Mouse (Mus musculus): ENCODE results near the gene Mb. TPM values are rescaled to one million over a fixed set of nuclear protein-coding genes. Genes with fewer than 3 reads are reported as not detected.

The Mb gene
- polyA plus RNA-seq, 1 experiment from 2014 or later, result 0.64 TPM

DNA sequence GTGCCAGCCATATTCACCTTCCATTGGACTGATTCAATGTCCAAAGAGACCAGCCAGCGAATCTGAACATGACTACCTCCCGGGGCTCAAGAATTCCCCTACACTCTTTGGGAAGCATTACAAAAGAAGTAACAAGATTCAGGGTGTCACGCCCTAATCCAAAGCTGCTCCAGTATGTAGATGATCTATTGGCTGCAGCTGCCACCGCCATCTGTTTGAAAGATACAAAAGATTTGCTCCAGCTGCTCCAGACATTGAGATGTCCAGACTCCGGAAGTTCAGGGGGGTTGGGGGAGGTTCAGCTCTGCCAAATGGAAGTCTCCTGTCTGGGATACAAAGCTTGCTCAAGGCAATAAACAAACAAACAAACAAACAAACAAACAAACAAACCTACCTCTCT, 73.9 kb downstream of the Mb start:
- Histone ChIP-seq H3K36me3 (ENCODE audit: insufficient read depth, low read length) (no peaks in the 10 kb centered on the region), H3K27me3 (ENCODE audit: insufficient read depth, low read length) (no peaks in the 10 kb centered on the region), H3K27ac (ENCODE audit: low read length) (no peak overlapping the region), H3K4me1 (ENCODE audit: insufficient read depth, low read length) (peaks cover 8% of the 10 kb centered on the region; the same call in 1 of the 2 replicates), H3K4me3 (ENCODE audit: low read length) (no peak overlapping the region), H3K9ac (replicated peaks; ENCODE audit: low read length) (no peak overlapping the region), H3K9me3 (ENCODE audit: low read length) (no peaks in the 10 kb centered on the region), H3K4me2 (replicated peaks; ENCODE audit: low read depth, low read length) (no peak overlapping the region)
- WGBS, result 56% methylated on average over 5 of the region's 5 CpGs
- no peak for ATAC-seq (ENCODE audit: low FRiP score, low TSS enrichment)

GRCm38 (mm10) chr15:76973855-76974651, 76.4 kb downstream of the Mb start:
- H3K9me3 ChIP-seq (ENCODE audit: low read length), result no peaks in the 10 kb centered on the region
- peak; percentile 86 for ATAC-seq (ENCODE audit: low FRiP score, low TSS enrichment)
- WGBS, result 3% methylated on average over 27 of the region's 31 CpGs
- H3K9ac ChIP-seq (replicated peaks; ENCODE audit: low read length), result peak overlapping the region; percentile 81
- peaks cover 8% of the 10 kb centered on the region; the same call in 1 of the 2 replicates for H3K4me1 ChIP-seq (ENCODE audit: insufficient read depth, low read length)
- H3K36me3 ChIP-seq (ENCODE audit: insufficient read depth, low read length), result no peaks in the 10 kb centered on the region
- peak overlapping the region; percentile 61 for H3K4me2 ChIP-seq (replicated peaks; ENCODE audit: low read depth, low read length)
- peak overlapping the region; percentile 81 for H3K27ac ChIP-seq (ENCODE audit: low read length)
- H3K27me3 ChIP-seq (ENCODE audit: insufficient read depth, low read length), result no peaks in the 10 kb centered on the region
- peak overlapping the region; percentile 57 for H3K4me3 ChIP-seq (ENCODE audit: low read length)

DNA sequence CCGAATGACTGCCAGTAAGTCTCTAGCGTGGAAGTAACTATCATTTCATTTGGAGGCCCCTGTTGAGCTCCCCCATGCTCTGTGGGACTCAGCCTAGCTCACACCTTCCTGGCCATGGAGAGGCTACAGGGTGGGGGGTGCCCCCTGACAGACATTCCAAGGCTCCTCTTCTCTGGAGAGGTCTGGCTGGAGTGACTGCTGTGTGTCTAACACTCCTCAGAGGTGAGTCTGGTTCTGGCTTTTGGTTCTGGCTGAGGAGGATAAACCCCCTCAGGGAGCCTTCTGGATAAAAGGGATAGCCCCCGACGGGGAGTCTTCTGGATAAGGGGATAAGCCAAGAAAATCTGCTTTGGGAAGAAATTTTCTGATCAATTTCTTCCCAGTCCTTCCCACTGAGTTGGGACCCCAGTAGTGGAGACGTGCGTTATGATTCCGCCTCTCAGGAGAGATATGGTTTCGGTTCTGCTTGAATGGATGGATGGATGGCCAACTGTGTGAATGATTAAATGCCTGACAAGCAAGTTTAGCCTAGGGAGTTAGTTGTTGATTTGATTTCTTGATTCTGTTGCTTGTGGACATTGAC, 77.1 kb downstream of the Mb start:
- Histone ChIP-seq H3K4me1 (ENCODE audit: insufficient read depth, low read length) (peaks cover 8% of the 10 kb centered on the region; the same call in 1 of the 2 replicates), H3K27ac (ENCODE audit: low read length) (no peak overlapping the region), H3K4me2 (replicated peaks; ENCODE audit: low read depth, low read length) (peak overlapping the region; percentile 61), H3K27me3 (ENCODE audit: insufficient read depth, low read length) (no peaks in the 10 kb centered on the region), H3K4me3 (ENCODE audit: low read length) (peak overlapping the region; percentile 57), H3K9ac (replicated peaks; ENCODE audit: low read length) (peak overlapping the region; percentile 81; the same call in 1 of the 2 replicates), H3K9me3 (ENCODE audit: low read length) (no peaks in the 10 kb centered on the region), H3K36me3 (ENCODE audit: insufficient read depth, low read length) (no peaks in the 10 kb centered on the region)
- WGBS, result 34% methylated on average over 8 of the region's 8 CpGs
- ATAC-seq (ENCODE audit: low FRiP score, low TSS enrichment), result peak; percentile 20; the same call in 1 of the 2 replicates

DNA sequence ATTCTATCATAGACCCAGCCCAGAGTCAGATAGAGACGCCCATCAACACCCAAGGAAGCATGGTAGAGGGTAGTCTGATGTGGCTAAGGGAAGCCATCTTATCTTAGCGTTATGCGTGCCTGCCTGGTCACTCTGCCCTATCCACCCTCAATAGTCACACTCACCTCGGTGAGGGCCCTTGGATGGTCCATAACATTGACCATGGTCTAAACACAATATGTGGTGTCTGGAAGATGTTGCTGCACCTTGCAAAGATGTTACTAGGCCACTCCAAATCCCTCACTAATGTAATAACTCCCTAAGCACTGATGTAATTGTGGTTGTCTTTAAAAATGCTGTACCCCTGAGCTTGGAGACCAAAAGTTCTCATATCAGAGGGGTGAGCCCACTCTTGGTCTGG, 77.8 kb downstream of the Mb start:
- H3K4me2 ChIP-seq (replicated peaks; ENCODE audit: low read depth, low read length), result no peak overlapping the region
- WGBS, result 85% methylated on average over 4 of the region's 4 CpGs
- H3K9ac ChIP-seq (replicated peaks; ENCODE audit: low read length), result no peak overlapping the region
- no peaks in the 10 kb centered on the region for H3K27me3 ChIP-seq (ENCODE audit: insufficient read depth, low read length)
- no peak overlapping the region for H3K27ac ChIP-seq (ENCODE audit: low read length)
- no peaks in the 10 kb centered on the region for H3K36me3 ChIP-seq (ENCODE audit: insufficient read depth, low read length)
- H3K4me3 ChIP-seq (ENCODE audit: low read length), result no peak overlapping the region
- no peaks in the 10 kb centered on the region for H3K9me3 ChIP-seq (ENCODE audit: low read length)
- no peak for ATAC-seq (ENCODE audit: low FRiP score, low TSS enrichment)
- H3K4me1 ChIP-seq (ENCODE audit: insufficient read depth, low read length), result peaks cover 8% of the 10 kb centered on the region; the same call in 1 of the 2 replicates

Other genes starting within 250 kb of the Mb start
- gene Zfp251, start 179.2 kb downstream of the Mb start, polyA plus RNA-seq (2015; fragmentation: Nextera tagmentation; extraction: Ambion mirVana), result 23.2 and 24.6 TPM in 2 replicates
- 18.3 and 19.6 TPM in 2 replicates for gene Zfp7, start 171.4 kb downstream of the Mb start, polyA plus RNA-seq (2015; fragmentation: Nextera tagmentation; extraction: Ambion mirVana)
- gene Gm49527, start 171.3 kb downstream of the Mb start, polyA plus RNA-seq (2015; fragmentation: Nextera tagmentation; extraction: Ambion mirVana), result not detected in 2 replicates
- gene Zfp647, start 125.2 kb downstream of the Mb start, polyA plus RNA-seq (2015; fragmentation: Nextera tagmentation; extraction: Ambion mirVana), result 15.8 and 16.2 TPM in 2 replicates
- 78.1 and 82.2 TPM in 2 replicates for gene 1110038F14Rik, start 102.2 kb downstream of the Mb start, polyA plus RNA-seq (2015; fragmentation: Nextera tagmentation; extraction: Ambion mirVana)
- gene Apol6, start 5.9 kb downstream of the Mb start, polyA plus RNA-seq (2015; fragmentation: Nextera tagmentation; extraction: Ambion mirVana), result not detected in 2 replicates